Mouse (Mus musculus): ENCODE results near the gene Ddx50.

Gene Ddx50

DNA sequence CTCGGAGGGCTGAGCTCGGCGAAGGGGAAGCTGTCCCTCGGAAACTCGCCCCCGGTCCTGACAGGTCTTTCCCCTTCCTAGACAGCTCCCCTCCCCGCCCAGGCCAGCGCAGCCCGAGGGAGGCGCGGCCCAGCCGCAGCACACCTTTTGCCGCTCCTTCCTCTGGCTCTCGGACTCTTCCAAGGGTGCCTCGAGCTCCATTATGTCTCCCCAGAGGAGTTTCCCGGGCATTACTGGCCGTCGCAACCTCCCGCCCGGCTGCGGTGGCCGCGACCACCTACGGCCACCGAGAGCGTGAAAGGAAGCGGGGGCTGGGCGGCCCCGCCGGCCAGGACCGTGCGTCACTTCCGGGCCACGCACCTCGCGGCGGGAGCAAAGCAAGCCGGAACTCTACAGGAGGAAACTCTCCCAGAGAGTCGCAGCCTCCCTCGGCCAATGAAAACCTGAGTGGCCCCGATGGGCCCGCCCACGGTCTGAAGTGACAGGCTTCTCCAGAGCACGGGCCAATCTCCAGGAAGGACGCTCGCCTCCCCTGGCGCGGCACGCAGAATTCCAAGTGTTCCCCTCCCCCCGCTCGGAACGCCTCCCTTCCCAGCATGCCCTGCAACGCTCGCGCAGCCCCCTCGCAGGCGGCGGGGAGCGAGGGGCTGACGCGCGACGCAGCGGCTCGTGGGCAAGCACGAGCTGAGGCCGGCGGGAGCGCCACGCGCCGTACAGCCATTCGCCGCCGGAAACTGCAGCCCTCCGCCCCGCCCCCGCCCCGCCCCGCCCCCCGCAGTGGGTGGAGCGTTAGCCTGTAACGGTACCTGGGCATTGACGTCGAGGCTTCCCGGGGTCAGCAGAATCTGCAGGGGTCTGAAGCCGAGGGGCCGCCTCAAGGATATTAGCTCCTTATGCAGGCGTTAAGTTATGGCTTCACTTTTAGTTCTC lies at the start of gene Ddx50:
TSS of gene Ddx50 (minus strand) at position 338 of the 930 bp plus-strand sequence.
- DNase-seq (ENCODE audit: low spot score), result peak; percentile 97

GRCm38 (mm10) chr10:62692771-62693170 lies 41.8 kb upstream of the Ddx50 start:
- no peak for DNase-seq (ENCODE audit: low spot score)

GRCm38 (mm10) chr10:62692244-62692643 lies 41.2 kb upstream of the Ddx50 start:
- DNase-seq (ENCODE audit: low spot score), result no peak

DNA sequence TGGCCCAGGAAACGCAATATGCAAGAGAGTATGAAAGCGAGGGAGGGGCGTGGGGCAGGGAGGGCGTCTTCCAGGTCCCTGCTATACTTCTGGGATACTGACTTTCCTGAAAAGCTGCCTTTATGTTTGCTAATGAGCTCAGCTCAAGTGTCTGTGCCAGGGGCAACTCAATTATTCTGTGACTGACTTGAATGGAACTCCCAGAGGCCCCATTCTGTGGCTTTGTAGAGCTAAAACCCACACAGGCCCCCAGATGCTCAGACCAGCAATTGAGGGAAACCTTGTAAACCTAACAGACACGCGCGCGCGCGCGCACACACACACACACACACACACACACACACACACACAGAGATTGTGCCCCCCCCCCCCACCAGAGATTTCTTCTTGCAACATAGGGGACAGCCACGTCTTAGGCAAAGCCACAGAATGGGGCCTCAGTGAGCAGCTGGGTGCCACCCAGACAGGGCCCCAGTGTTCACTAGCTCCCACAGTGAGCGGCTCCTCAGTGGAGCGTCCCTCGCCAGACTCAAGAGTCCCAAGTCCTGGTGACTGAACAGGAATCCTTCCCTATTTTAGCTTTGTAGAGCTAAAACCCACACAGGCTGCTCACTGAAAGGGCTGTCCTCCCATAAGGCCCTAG lies 36.1 kb upstream of the Ddx50 start:
- DNase-seq (ENCODE audit: low spot score), result no peak

DNA sequence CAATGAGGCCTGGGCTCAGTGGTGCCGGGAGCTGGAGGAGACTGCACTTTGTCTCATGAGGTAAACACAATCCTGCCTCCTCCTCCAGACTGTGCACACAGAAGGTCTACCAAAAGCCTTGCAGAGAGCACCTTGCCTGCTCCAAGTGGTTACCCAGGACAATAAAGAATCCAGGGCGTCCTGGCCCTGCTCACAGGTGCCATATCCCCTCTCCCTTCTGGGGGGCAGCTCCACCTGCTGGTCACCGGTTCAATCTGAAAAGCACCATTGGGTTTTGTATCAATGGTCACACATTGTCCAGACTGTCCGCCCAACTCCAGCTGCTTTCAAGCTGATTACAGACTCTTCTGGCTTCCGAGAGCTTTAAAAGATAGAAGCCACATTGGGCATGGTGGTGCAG lies 32.0 kb upstream of the Ddx50 start:
- DNase-seq (ENCODE audit: low spot score), result no peak

GRCm38 (mm10) chr10:62679833-62680232 lies 28.8 kb upstream of the Ddx50 start:
- no peak for DNase-seq (ENCODE audit: low spot score)

DNA sequence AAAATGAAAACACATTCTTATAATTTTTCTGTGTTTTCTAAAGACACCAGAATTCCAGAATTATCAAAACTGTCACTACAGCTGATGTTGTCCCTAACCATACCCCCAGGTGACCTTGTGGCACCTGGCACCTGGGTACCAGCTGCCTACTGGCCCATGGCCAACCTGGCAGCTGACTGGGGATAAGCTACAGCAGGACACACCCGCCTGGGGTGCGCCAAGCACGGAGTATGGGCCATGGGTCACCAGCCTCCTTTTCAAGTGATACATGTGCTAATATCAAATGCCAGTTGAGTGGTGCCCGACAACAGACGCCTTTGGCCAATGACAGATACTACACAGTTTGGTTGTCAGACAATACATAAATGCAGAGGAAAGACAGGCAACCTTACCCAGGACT lies 26.3 kb upstream of the Ddx50 start:
- DNase-seq (ENCODE audit: low spot score), result no peak

GRCm38 (mm10) chr10:62676196-62676595 lies 25.2 kb upstream of the Ddx50 start:
- DNase-seq (ENCODE audit: low spot score), result no peak

DNA sequence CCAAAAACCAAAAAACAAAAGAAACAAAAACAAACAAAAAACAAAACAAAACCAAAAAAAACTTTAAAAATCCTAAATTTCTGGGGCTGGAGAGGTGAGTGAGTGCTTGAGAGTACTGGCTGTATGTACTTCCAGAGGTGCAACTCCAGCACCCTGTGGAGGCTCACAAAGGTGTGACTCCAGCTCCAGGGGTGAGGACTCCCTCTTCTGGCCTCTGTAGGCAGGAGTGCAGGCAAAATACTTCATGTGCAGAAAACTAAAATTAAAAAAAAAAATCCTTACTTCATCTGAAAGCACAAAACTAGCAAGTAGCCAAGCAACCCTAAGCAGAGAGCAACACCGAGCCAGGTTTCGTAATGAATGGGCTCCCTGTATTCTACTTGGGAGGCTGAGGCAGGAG lies 21.3 kb upstream of the Ddx50 start:
- DNase-seq (ENCODE audit: low spot score), result no peak

DNA sequence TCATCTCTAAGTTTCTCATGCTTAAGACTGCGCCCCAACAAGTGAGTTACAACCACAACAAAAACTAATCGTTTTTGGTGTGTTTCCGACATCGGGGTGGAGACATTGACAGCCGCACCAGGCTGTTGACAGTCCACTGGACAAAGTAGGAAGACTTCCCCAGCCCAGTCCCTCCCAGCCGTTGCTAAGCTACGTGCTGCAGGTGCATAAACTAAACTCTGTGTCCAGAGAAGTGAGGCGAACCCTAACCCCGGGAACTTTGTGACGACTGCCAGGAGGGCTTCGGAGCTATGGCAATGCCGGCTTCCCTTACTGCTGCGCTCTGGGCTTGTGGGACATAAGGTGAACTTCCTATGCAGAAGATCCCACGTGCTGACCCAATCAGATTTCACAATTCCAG lies 18.2 kb upstream of the Ddx50 start:
- no peak for DNase-seq (ENCODE audit: low spot score)

GRCm38 (mm10) chr10:62668463-62668862 lies 17.4 kb upstream of the Ddx50 start:
- DNase-seq (ENCODE audit: low spot score), result no peak

DNA sequence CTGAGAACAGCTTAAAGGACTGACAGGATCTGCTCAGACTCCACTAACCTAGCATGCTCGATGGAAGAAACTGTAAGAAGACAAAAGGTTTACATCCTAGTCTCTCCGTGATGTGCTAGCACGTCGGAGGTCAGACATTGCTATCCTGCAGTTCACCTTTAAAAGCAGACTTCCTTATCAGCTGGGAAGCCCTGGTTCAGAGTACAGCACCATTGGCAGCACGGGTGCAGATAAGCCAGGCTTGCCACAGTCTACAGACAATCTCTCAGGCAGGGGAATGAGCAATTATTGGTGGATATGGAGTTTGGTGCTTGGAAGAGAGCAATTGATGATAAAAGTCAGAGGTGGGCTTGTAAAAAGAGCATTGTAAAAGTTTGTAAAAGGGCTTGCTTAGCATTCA lies 17.0 kb upstream of the Ddx50 start:
- DNase-seq (ENCODE audit: low spot score), result no peak

GRCm38 (mm10) chr10:62664963-62665590 lies 14.1 kb upstream of the Ddx50 start:
- DNase-seq (ENCODE audit: low spot score), result peak; percentile 37

- no peak for DNase-seq (ENCODE audit: low spot score)
These were observed 13.2 kb upstream of the Ddx50 start for GRCm38 (mm10) chr10:62664171-62664570.

DNA sequence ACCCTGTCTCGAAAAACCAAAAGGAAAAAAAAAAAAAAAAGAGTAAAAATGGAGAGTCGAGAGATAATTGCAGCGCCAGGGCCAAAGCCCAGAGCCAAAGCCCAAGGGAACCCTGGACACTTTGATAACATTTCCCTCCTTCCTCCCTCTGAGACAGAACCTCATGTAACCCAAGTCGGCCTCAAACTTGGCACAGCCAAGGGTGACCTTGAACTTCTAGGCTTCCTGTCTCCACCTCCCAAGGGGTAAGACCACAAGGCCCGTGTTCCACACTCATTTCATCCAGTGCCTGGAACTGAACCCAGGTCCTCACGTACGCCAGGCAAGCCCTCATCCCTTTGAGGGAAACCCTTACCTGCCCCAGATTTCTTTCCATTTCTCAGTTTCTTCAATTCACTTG lies 5.7 kb upstream of the Ddx50 start:
- no peak for DNase-seq (ENCODE audit: low spot score)

GRCm38 (mm10) chr10:62651961-62652360 lies 943 bp upstream of the Ddx50 start:
- no peak for DNase-seq (ENCODE audit: low spot score)

GRCm38 (mm10) chr10:62650358-62650782 lies 648 bp downstream of the Ddx50 start:
- peak; percentile 9 for DNase-seq (ENCODE audit: low spot score)

DNA sequence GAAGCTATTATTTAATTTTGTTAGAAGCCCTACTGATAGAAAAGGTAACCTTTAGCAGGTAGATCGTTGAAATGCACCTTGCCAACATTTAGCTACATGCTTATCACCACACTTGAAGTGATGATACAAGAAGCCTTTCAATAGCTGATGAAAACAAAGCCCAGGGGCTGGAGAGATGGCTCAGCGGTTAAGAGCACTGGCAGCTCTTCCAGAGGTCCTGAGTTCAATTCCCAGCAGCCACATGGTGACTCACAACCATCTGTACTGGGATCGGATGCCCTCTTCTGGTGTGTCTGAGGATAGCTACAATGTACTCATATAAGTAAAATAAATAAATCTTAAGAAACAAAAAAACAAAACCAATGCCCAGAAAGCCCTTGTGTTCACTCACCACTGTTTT lies 46.9 kb downstream of the Ddx50 start:
- no peak for DNase-seq (ENCODE audit: low spot score)

DNA sequence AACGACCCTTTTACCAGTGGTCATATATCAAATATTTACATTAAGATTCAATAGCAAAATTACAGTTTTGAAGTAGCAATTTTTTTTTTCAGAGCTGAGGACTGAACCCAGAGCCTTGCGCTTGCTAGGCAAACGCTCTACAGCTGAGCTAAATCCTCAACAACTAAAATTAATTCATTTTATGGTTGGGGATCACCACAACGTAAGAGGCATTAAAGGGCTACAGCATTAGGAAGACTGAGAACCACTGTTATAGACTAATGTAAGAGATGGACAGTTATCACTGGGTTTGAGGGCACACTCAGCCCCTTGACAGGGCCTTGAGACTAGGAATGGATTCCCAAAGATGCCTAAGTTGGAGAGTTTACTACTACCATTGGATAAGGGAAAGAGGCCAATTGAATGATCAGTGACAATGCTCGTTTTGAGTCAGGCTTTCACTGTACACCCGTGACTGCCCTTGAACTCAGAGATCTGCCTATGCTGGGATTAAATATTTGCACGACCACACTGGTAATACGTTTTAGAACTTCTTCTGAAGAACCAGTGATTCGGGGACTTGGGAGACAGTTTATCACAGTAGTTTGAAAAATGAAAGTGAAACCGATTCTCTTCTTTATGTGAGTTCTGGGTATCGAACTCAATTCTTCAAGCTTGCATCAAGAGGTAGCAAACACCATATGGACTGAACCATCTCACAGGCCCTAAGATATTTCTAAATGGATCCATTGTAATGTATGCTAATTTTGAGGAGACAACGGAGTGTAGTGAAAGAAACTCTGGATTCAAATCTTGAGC lies 47.6 kb downstream of the Ddx50 start:
- DNase-seq (ENCODE audit: low spot score), result no peak

DNA sequence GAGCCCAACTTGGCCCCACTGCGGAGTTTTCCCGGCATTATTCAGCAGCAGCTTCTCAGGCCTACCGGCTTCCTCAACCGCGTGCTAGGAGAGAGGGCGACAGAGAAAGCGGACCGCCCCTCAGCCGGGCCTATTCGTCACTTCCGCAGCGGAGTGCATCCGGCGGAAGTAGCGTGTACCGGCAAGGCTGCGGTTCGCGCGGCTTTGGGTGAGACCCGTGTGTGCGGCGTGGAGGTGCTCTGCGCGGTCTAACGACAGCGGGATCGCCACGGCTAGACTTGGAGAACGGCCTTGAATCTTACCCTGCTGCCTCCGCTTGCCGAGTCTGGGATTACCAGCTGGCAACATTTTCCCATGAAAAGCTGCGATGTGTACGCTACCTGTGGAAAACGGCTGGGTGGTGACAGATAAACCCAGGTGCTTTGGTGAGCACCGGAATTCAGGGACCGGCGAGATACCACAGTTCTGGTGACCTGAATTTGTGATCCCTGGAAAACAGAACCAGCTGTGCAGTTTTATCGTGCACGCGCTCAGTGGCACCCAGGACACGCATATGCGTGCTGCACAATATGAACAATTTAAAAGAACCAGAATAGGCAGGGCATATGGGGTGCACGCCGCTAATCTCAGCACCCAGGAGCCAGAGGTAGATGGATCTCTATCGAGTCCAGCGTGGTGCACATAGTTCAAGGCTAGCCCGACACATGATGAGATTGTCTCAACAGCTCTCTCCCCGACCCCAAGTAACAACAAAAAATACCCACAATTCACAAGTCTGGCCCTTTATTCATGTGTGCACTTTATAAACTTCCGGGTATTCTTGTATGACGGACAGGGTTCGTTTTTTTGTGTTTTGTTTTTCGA lies 48.6 kb downstream of the Ddx50 start, which contains the start of gene Ddx21:
TSS of gene Ddx21 (minus strand) at position 105 of the 864 bp plus-strand sequence.
- DNase-seq (ENCODE audit: low spot score), result peak; percentile 76

DNA sequence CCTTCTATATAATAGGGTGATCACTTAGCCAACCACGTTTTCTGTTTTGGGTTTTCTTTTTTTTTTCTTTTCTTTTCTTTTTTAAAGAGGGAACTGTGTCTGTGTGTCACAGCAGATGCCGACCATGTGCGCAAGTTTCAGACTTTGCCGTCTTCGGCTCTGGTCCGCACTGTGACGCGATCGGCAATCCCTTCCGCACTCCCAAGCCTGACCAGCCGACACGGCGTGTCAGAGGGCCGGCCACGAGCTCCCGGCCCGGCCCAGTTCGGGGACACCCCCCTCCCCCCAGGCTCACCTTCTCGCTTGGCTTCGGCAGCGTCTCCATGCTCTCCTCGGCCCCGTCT lies 49.2 kb downstream of the Ddx50 start:
- no peak for DNase-seq (ENCODE audit: low spot score)
